Mouse (Mus musculus): ENCODE data around the gene Slamf6. TPM values are rescaled to one million over a fixed set of nuclear protein-coding genes. Genes with fewer than 3 reads are reported as not detected.

Slamf6 gene
- polyA plus RNA-seq, 1 experiment from 2014 or later = 0.74 TPM

DNA sequence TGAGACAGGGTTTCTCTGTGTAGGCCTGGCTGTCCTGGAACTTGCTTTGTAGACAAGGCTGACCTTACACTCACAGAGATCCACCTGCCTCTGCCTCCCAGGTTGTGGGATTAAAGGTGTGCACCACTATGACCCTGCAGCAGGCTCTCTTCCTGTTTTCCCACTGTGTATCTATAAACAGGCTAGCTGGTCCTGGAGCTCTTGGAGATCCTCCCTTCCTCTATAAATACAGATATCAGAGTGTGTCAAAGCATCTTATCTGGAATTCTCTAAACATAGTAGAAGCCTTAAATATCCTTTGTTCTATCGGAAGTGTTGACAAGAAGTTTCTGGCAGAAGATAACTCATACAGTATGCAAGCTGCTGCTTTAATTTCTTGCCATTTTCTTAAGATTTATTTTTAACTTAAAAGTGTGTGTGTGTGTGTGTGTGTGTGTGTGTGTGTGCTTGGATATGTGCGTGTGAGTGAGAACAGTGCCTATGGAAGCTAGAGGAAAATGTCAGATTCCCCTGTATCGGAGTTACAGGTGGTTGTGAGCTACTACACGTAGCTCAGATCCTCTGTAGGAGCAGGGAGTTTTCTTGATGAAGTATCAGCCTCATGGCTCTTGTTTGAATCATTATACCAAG is 75.7 kb downstream of the Slamf6 start:
- 0 out of 2 replicates have a peak, but pooled peaks have one; percentile 11 for TF ChIP-seq EP300 (IDR thresholded peaks at IDR 0.05)
- TF ChIP-seq CTCF (IDR thresholded peaks at IDR 0.05) = no peak
- H3K4me2 ChIP-seq (replicated peaks; ENCODE audit: low read depth, low read length) = no peak overlapping the region
- no peak for DNase-seq (ENCODE audit: low spot score)

DNA sequence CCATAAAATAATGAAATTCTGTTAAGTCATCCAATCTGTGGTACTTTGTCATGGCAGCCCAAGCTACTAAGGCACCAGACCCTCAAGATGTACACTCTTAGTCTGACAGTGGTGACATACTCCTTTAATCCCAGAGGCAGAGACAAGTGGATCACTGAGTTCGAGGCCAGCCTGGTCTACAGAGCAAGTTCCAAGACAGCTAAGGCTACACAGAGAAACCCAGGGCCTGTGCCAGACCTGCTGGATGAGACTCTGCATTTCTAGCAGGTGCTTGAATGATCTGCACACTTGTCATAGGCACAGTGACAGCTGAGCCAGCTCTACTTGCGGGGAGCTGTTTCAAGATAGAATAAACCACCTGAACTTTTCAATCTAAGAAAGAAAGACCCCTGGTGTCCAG is 77.2 kb downstream of the Slamf6 start:
- H3K27me3 ChIP-seq (replicated peaks; ENCODE audit: insufficient read depth, low read length) = no peaks in the 10 kb centered on the region
- H3K9ac ChIP-seq (replicated peaks; ENCODE audit: low read depth) = no peak overlapping the region
- H3K36me3 ChIP-seq (ENCODE audit: insufficient read depth, low read length) = no peaks in the 10 kb centered on the region
- no peaks in the 10 kb centered on the region for H3K4me1 ChIP-seq (ENCODE audit: insufficient read depth, low read depth, low read length)
- H3K9me3 ChIP-seq (ENCODE audit: low read length) = no peaks in the 10 kb centered on the region
- ATAC-seq = no peak
- WGBS = 77% methylated on average over 2 of the region's 2 CpGs
- H3K4me2 ChIP-seq (replicated peaks; ENCODE audit: low read depth, low read length) = no peak overlapping the region
- no peak overlapping the region for H3K27ac ChIP-seq (ENCODE audit: low read length)
- no peak for DNase-seq (ENCODE audit: low spot score)
- no peak overlapping the region for H3K4me3 ChIP-seq (ENCODE audit: low read depth, low read length)
- no peak for TF ChIP-seq CTCF (IDR thresholded peaks at IDR 0.05)
- no peak for TF ChIP-seq EP300 (IDR thresholded peaks at IDR 0.05)

More for the DNA sequence above, 75.7 kb downstream of the Slamf6 start:
- Histone ChIP-seq H3K4me3 (ENCODE audit: low read depth, low read length) (no peak overlapping the region), H3K27ac (ENCODE audit: low read length) (no peak overlapping the region), H3K36me3 (ENCODE audit: insufficient read depth, low read length) (no peaks in the 10 kb centered on the region), H3K27me3 (replicated peaks; ENCODE audit: insufficient read depth, low read length) (no peaks in the 10 kb centered on the region), H3K4me1 (ENCODE audit: insufficient read depth, low read depth, low read length) (no peaks in the 10 kb centered on the region), H3K9me3 (ENCODE audit: low read length) (no peaks in the 10 kb centered on the region), H3K9ac (replicated peaks; ENCODE audit: low read depth) (no peak overlapping the region)
- no peak; the same call in 1 of the 2 replicates for ATAC-seq
- WGBS = 40% methylated on average over 4 of the region's 4 CpGs

- H3K4me2 ChIP-seq (replicated peaks; ENCODE audit: low read depth, low read length) = no peak overlapping the region
- H3K36me3 ChIP-seq (ENCODE audit: insufficient read depth, low read length) = no peaks in the 10 kb centered on the region
- H3K4me1 ChIP-seq (ENCODE audit: insufficient read depth, low read depth, low read length) = no peaks in the 10 kb centered on the region
- no peaks in the 10 kb centered on the region for H3K9me3 ChIP-seq (ENCODE audit: low read length)
- ATAC-seq (no peak), DNase-seq (ENCODE audit: low spot score) (no peak)
- H3K27me3 ChIP-seq (replicated peaks; ENCODE audit: insufficient read depth, low read length) = no peaks in the 10 kb centered on the region
- WGBS = 66% methylated on average over 11 of the region's 11 CpGs
- H3K9ac ChIP-seq (replicated peaks; ENCODE audit: low read depth) = no peak overlapping the region
- TF ChIP-seq CTCF (IDR thresholded peaks at IDR 0.05) (no peak), EP300 (IDR thresholded peaks at IDR 0.05) (no peak)
- H3K27ac ChIP-seq (ENCODE audit: low read length) = no peak overlapping the region
- H3K4me3 ChIP-seq (ENCODE audit: low read depth, low read length) = no peak overlapping the region
Measured at GRCm38 (mm10) chr1:171994918-171995715, 77.8 kb downstream of the Slamf6 start.

DNA sequence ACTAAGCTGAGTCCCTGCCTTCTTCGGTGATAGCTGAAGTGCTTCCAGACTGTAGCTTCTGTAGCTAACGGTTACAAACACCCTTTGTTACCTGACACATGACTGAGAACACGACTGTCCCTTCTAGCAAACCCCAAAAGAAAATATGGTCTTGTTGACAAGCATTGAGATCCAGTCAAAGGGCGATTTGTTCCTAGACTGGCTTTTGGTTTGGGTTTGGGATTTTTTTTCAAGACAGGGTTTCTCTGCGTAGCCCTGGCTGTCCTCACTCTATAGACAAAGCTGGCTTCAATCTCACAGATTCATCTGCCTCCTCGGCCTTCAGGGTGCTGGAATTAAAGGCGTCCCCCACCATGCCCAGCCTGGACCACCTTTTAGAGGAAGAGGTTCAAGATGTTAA is 79.4 kb downstream of the Slamf6 start:
- Histone ChIP-seq H3K9ac (replicated peaks; ENCODE audit: low read depth) (no peak overlapping the region), H3K4me3 (ENCODE audit: low read depth, low read length) (no peak overlapping the region), H3K9me3 (ENCODE audit: low read length) (no peaks in the 10 kb centered on the region), H3K4me1 (ENCODE audit: insufficient read depth, low read depth, low read length) (no peaks in the 10 kb centered on the region), H3K27ac (ENCODE audit: low read length) (no peak overlapping the region), H3K27me3 (replicated peaks; ENCODE audit: insufficient read depth, low read length) (no peaks in the 10 kb centered on the region), H3K4me2 (replicated peaks; ENCODE audit: low read depth, low read length) (no peak overlapping the region), H3K36me3 (ENCODE audit: insufficient read depth, low read length) (no peaks in the 10 kb centered on the region)
- 67% methylated on average over 7 of the region's 7 CpGs for WGBS
- ATAC-seq (no peak), DNase-seq (ENCODE audit: low spot score) (no peak)
- TF ChIP-seq CTCF (IDR thresholded peaks at IDR 0.05) (no peak), EP300 (IDR thresholded peaks at IDR 0.05) (no peak)

GRCm38 (mm10) chr1:171998820-171999597 is 81.7 kb downstream of the Slamf6 start:
- TF ChIP-seq CTCF (IDR thresholded peaks at IDR 0.05) (no peak), EP300 (IDR thresholded peaks at IDR 0.05) (no peak)
- H3K9me3 ChIP-seq (ENCODE audit: low read length) = no peaks in the 10 kb centered on the region
- DNase-seq (ENCODE audit: low spot score) (no peak), ATAC-seq (no peak)
- H3K4me2 ChIP-seq (replicated peaks; ENCODE audit: low read depth, low read length) = no peak overlapping the region
- H3K9ac ChIP-seq (replicated peaks; ENCODE audit: low read depth) = no peak overlapping the region
- H3K36me3 ChIP-seq (ENCODE audit: insufficient read depth, low read length) = 0 out of 2 replicates have a peak, but pooled peaks cover 5% of the 10 kb centered on the region
- H3K27ac ChIP-seq (ENCODE audit: low read length) = no peak overlapping the region
- H3K27me3 ChIP-seq (replicated peaks; ENCODE audit: insufficient read depth, low read length) = no peaks in the 10 kb centered on the region
- no peak overlapping the region for H3K4me3 ChIP-seq (ENCODE audit: low read depth, low read length)
- H3K4me1 ChIP-seq (ENCODE audit: insufficient read depth, low read depth, low read length) = no peaks in the 10 kb centered on the region
- 85% methylated on average over 13 of the region's 13 CpGs for WGBS

- Histone ChIP-seq H3K4me3 (ENCODE audit: low read depth, low read length) (no peak overlapping the region), H3K27me3 (replicated peaks; ENCODE audit: insufficient read depth, low read length) (no peaks in the 10 kb centered on the region), H3K9me3 (ENCODE audit: low read length) (no peaks in the 10 kb centered on the region), H3K36me3 (ENCODE audit: insufficient read depth, low read length) (0 out of 2 replicates have a peak, but pooled peaks cover 5% of the 10 kb centered on the region), H3K27ac (ENCODE audit: low read length) (no peak overlapping the region), H3K4me1 (ENCODE audit: insufficient read depth, low read depth, low read length) (no peaks in the 10 kb centered on the region), H3K9ac (replicated peaks; ENCODE audit: low read depth) (no peak overlapping the region), H3K4me2 (replicated peaks; ENCODE audit: low read depth, low read length) (no peak overlapping the region)
- TF ChIP-seq CTCF (IDR thresholded peaks at IDR 0.05) = peak; percentile 60
- no peak for TF ChIP-seq EP300 (IDR thresholded peaks at IDR 0.05)
- DNase-seq (ENCODE audit: low spot score) (peak; percentile 56), ATAC-seq (no peak)
- 45% methylated on average over 3 of the region's 3 CpGs for WGBS
Measured at GRCm38 (mm10) chr1:172000641-172001040, 83.3 kb downstream of the Slamf6 start.
